Mouse (Mus musculus) lung, embryonic 16.5 days (tissue): ENCODE results near the gene Myof. TPM values are rescaled to one million over a fixed set of nuclear protein-coding genes. Genes with fewer than 3 reads are reported as not detected.

Experiments
- ATAC-seq: fragments of 200-750 bp; cut with Nextera tagmentation; 2 replicates; pipeline ENCODE4 v1.8.0; 2017; ENCODE audit warnings: low read depth, mild to moderate bottlenecking, moderate library complexity
- H3K27ac ChIP-seq: fragments of 300-500 bp; sonication (generic); 2 replicates; pipeline ENCODE4 v1.5.1; 2014; ENCODE audit warnings: mild to moderate bottlenecking, control low read depth, low read length
- H3K27me3 ChIP-seq: fragments of 300-500 bp; sonication (generic); 2 replicates; pipeline ENCODE4 v1.6.1; 2014; ENCODE audit warnings: low read depth, low read length, mixed read lengths; ENCODE audit not compliant: control insufficient read depth, insufficient read depth
- H3K36me3 ChIP-seq: fragments of 300-500 bp; sonication (generic); 2 replicates; pipeline ENCODE4 v1.6.1; 2014; ENCODE audit warnings: low read length; ENCODE audit not compliant: control insufficient read depth, insufficient read depth
- H3K4me1 ChIP-seq: fragments of 300-500 bp; sonication (generic); replicated peaks from 2 replicates; pipeline ENCODE4 v1.6.1; 2014; ENCODE audit warnings: low read length, mixed read lengths; ENCODE audit not compliant: control insufficient read depth, insufficient read depth
- H3K4me2 ChIP-seq: fragments of 300-500 bp; sonication (generic); 2 replicates; pipeline ENCODE4 v1.6.1; 2014; ENCODE audit warnings: low read depth, low read length, control low read depth
- H3K4me3 ChIP-seq: fragments of 300-500 bp; sonication (generic); 2 replicates; pipeline ENCODE4 v1.5.1; 2014; ENCODE audit warnings: mild to moderate bottlenecking, low read length, control low read depth
- H3K9ac ChIP-seq: fragments of 300-500 bp; sonication (generic); 2 replicates; pipeline ENCODE4 v1.6.1; 2014; ENCODE audit warnings: low read length, control low read depth
- H3K9me3 ChIP-seq: fragments of 300-500 bp; sonication (generic); 2 replicates; pipeline ENCODE4 v1.6.1; 2016; ENCODE audit warnings: low read length; ENCODE audit not compliant: control insufficient read depth
- WGBS: fragments of 180-500 bp; shearing (Covaris S2); extraction: QIAGEN DNeasy Blood & Tissue Kit; methylation state at CpG from one replicate; pipeline ENCODE4 v1.1.7; 2014; 5-methylcytosine and 5-hydroxymethylcytosine counted together
- polyA plus RNA-seq: library from polyadenylated mRNA; unstranded; fragments of >200 nt; fragmentation: Nextera tagmentation; extraction: Ambion mirVana; gene quantifications from 2 replicates; pipeline ENCODE4 v1.2.1, GENCODE M21; 2015

The Myof gene
- polyA plus RNA-seq, 1 experiment from 2014 or later, result 32.3 TPM

DNA sequence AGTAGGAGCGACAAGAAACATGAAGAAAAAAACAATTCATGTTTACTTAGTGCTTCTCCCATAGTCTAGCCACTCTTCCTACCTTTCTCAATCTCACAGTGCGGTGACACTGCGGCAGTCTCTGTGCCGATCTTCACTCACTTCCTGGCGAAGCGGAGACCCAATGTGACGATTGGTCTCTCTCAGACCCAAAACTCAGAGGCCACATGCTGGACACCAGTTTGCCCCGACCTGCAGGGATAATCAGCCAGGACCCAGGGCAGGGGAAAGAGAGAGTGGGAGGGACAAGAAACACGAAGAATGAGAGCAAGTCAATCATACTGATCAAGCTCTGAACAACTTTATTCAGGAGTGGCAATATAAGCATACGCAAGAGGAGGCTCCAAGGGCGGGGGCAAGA lies 31.7 kb upstream of the Myof start:
- no peak for ATAC-seq
- no peaks in the 10 kb centered on the region for H3K4me1 ChIP-seq
- H3K4me3 ChIP-seq, result no peak overlapping the region
- no peak overlapping the region for H3K27ac ChIP-seq
- H3K9me3 ChIP-seq, result no peaks in the 10 kb centered on the region
- WGBS, result 76% methylated on average over 11 of the region's 11 CpGs
- no peak overlapping the region for H3K9ac ChIP-seq
- peaks cover 21% of the 10 kb centered on the region for H3K36me3 ChIP-seq
- H3K4me2 ChIP-seq, result no peak overlapping the region
- H3K27me3 ChIP-seq, result no peaks in the 10 kb centered on the region

DNA sequence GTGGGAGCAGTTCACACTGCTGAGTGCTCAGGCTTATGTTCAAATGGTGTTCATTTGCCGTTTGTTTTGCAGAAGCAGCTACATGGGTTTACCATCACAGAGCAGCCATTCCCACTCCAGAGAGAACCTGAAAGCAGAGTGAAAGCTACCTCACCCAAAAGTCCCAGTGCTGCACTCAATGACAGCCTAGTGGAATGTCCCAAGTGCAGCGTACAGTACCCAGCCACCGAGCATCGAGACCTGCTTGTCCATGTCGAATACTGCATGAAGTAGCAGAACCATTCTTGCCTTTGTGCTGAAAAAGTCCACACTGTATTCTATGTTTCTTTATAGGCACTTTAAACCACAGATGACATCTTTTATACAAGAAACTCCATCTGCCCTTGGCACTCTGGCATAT lies 29.8 kb upstream of the Myof start:
- H3K9me3 ChIP-seq, result no peaks in the 10 kb centered on the region
- no peak overlapping the region for H3K9ac ChIP-seq
- no peaks in the 10 kb centered on the region for H3K27me3 ChIP-seq
- no peak overlapping the region for H3K4me2 ChIP-seq
- H3K4me1 ChIP-seq, result no peaks in the 10 kb centered on the region
- H3K4me3 ChIP-seq, result no peak overlapping the region
- H3K36me3 ChIP-seq, result peaks cover 32% of the 10 kb centered on the region
- 91% methylated on average over 5 of the region's 5 CpGs for WGBS
- no peak overlapping the region for H3K27ac ChIP-seq
- ATAC-seq, result no peak

DNA sequence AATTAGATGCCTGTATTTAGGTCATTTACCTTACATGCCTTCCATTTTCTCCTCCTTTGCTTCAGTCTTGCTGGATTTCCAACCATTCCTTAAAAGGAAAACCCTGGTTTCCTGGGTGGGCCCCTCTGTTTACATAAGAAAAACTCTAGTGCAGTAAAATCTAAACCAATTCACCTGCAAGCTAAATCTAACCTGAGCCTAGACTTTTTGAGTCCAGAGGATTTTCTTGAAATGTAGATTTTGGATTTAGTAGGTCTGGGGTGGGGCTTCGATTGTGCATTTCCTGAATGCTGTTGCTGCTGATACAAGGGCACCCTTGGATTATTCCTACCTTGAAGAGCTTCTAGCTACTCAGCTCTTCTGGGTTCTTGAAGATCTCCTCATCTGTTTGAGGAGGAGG lies 20.7 kb upstream of the Myof start:
- H3K4me2 ChIP-seq, result no peak overlapping the region
- H3K27ac ChIP-seq, result no peak overlapping the region
- H3K4me3 ChIP-seq, result no peak overlapping the region
- no peak overlapping the region for H3K9ac ChIP-seq
- no peaks in the 10 kb centered on the region for H3K9me3 ChIP-seq
- 84% methylated on average over 1 of the region's 1 CpGs for WGBS
- peaks cover 31% of the 10 kb centered on the region for H3K36me3 ChIP-seq
- ATAC-seq, result no peak
- no peaks in the 10 kb centered on the region for H3K4me1 ChIP-seq
- H3K27me3 ChIP-seq, result no peaks in the 10 kb centered on the region

DNA sequence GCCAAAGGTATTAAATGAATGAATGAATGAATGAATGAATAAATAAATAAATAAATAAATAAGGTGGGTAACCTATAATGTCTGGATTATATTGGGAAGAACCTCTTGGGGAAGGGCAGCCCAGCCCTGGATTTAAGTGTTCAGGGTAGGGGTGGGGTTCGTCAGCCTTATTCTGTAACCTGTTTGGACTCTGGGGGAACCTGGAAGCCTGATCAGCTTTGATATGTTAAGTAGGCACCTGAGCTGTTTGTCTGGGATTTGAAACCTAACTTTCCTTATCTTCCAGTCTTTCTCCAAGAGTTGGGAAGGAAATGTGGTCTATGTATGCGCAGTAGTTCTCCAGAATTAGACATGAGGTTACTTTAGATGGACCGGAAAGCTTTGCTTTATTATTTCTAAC lies 19.8 kb upstream of the Myof start:
- Histone ChIP-seq H3K4me1 (no peaks in the 10 kb centered on the region), H3K4me2 (no peak overlapping the region), H3K27me3 (no peaks in the 10 kb centered on the region), H3K9ac (no peak overlapping the region), H3K36me3 (peaks cover 30% of the 10 kb centered on the region), H3K9me3 (no peaks in the 10 kb centered on the region), H3K27ac (no peak overlapping the region), H3K4me3 (no peak overlapping the region)
- ATAC-seq, result no peak
- 85% methylated on average over 3 of the region's 3 CpGs for WGBS

DNA sequence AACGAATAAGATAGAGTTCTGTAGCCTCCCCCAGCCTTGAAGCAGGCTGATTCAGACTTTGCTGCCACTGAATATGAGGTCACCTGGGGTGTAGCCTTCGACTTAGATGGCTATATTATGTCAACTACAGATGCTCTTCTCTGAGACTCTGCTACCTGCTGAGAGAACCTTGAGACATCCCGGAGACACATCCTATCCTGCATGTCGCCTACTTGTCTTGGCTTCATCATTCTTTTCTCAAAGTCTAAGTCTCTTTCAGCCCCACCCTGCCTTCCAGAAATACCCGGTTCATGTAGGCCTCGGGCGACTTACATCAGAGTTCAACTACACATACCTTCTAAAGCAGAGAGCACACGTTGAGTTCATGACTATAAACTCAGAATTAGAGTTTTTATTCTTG lies 13.6 kb upstream of the Myof start:
- Histone ChIP-seq H3K9me3 (no peaks in the 10 kb centered on the region), H3K9ac (no peak overlapping the region), H3K4me3 (no peak overlapping the region), H3K4me1 (peaks cover 16% of the 10 kb centered on the region), H3K27me3 (no peaks in the 10 kb centered on the region), H3K27ac (no peak overlapping the region), H3K4me2 (no peak overlapping the region), H3K36me3 (peaks cover 25% of the 10 kb centered on the region)
- WGBS, result 85% methylated on average over 8 of the region's 8 CpGs
- ATAC-seq, result no peak

DNA sequence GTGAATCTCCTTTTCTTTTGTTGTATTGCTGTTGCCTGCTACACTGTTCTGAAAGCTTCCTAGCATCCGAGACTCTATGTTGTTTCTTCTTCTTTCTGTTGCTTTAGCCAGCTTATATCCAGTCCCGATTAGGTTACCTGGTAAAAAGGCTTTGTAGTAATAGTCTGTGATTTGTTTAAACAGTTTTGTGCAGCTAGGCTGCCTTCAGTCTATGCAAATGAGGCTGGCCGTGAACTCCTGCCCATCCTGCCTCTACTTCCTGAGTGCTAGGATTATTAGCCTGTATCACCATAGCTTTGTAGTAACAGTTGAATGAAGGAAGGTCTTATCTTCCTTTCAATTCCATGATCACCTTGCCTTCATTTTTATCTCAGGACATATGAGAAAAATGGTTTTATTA lies 12.9 kb upstream of the Myof start:
- Histone ChIP-seq H3K4me1 (peaks cover 16% of the 10 kb centered on the region), H3K9me3 (no peaks in the 10 kb centered on the region), H3K36me3 (peaks cover 24% of the 10 kb centered on the region), H3K4me3 (peak overlapping the region; percentile 67), H3K9ac (peak overlapping the region; percentile 39; the same call in 1 of the 2 replicates), H3K27me3 (no peaks in the 10 kb centered on the region), H3K27ac (no peak overlapping the region), H3K4me2 (peak overlapping the region; percentile 60)
- ATAC-seq, result no peak
- WGBS, result 43% methylated on average over 3 of the region's 3 CpGs

DNA sequence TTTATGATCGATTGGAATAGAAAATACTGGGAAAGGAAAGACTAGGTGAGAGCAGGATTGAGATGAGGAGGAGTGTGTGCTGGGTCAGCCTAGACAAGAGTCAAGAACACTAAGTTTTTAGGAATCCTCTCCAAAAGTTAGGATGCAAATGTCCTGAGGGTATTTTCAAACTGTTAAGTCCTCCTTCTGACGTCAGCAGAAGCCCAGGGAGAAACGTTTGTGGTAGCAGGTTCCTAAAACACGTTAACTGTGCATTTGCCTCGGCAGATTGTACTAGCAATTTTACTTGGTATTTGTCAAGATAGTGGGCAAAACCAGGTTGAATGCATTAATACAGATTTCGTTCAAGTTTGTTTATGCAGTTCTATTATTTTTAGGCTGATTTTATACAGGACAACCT lies 12.4 kb upstream of the Myof start:
- peak overlapping the region; percentile 60 for H3K4me2 ChIP-seq
- peaks cover 21% of the 10 kb centered on the region for H3K36me3 ChIP-seq
- no peaks in the 10 kb centered on the region for H3K27me3 ChIP-seq
- peak overlapping the region; percentile 67 for H3K4me3 ChIP-seq
- 5% methylated on average over 6 of the region's 6 CpGs for WGBS
- ATAC-seq, result no peak
- peak overlapping the region; percentile 76 for H3K9ac ChIP-seq
- H3K9me3 ChIP-seq, result no peaks in the 10 kb centered on the region
- H3K27ac ChIP-seq, result no peak overlapping the region
- peaks cover 16% of the 10 kb centered on the region for H3K4me1 ChIP-seq

DNA sequence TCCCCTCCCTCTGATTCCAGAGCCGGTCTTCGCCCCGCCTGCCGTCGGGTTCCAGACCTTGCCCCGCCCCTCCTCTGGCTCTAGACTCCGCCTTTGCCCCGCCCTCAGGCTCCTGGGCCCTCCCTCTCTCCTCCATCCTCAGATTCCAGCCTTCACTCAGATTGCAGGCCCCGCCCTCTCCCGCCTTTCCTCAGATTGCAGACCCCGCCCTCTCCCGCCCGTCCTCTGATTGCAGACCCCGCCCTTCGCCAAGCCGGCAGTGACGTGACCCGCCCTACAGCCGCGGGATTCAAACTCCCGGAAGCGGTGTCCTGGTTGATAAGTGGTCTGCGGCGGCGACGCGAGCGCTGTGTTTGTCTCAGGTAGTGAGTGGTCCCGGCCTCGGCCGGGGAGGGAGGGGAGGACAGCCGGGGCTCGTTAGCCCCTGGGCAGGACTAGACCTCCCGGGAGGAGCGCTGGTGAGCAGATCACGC lies 11.4 kb upstream of the Myof start, which contains the start of gene Cep55:
Cep55 (plus strand) TSS at position 292 of the 473 bp plus-strand sequence.
- Histone ChIP-seq H3K9ac (peak within 1 kb of the TSS; percentile 76), H3K27me3 (no peaks in the 10 kb centered on the region), H3K4me1 (peaks cover 16% of the 10 kb centered on the region), H3K36me3 (peaks cover 12% of the 10 kb centered on the region), H3K27ac (peak within 1 kb of the TSS; percentile 64), H3K4me3 (peak within 1 kb of the TSS; percentile 67), H3K9me3 (no peaks in the 10 kb centered on the region), H3K4me2 (peak within 1 kb of the TSS; percentile 76)
- ATAC-seq, result peak; percentile 97
- WGBS, result 2% methylated on average over 35 of the region's 36 CpGs

DNA sequence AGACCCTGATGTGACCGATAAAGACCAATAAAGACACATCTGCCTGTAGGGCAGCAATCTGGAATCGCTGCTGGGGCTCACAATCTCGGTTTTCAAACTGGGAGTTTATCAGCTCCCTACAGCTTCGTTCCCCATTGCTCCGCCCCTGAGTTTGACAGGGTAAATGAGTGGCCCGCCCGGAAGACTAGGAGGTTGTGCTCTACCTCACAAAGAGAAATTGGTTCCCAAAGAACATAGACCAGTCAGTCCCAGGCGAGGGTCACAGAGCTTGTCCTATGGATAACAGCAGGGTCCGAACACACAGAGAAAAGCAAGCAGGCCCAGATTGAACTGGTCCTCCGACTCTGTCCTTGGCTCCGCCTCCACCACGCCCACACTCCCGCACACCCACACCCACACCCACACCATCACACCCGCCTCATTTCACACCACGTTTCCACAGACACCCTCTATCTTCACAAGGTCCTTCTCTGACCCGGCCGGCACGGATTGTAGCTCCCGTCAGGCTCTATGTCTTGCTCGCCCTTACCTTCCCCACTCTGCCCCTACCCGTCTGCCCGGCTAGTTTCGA lies 10.9 kb upstream of the Myof start:
- 0% methylated on average over 23 of the region's 23 CpGs for WGBS
- peak overlapping the region; percentile 67 for H3K4me3 ChIP-seq
- H3K9me3 ChIP-seq, result no peaks in the 10 kb centered on the region
- peak overlapping the region; percentile 76 for H3K4me2 ChIP-seq
- H3K27me3 ChIP-seq, result no peaks in the 10 kb centered on the region
- ATAC-seq, result peak; percentile 90
- H3K9ac ChIP-seq, result peak overlapping the region; percentile 65
- peaks cover 16% of the 10 kb centered on the region for H3K4me1 ChIP-seq
- peaks cover 9% of the 10 kb centered on the region for H3K36me3 ChIP-seq
- peak overlapping the region; percentile 64 for H3K27ac ChIP-seq
